Mouse (Mus musculus) forebrain, embryonic 10.5 days (tissue): ENCODE measurements at regions not wholly inside any gene's neighbourhood (a gene's known extent, or its start where the extent isn't known, plus 50 kb on each side); places are given as distances from the start of the nearest gene placed in this dataset.
"Not testable (repeated sequence)": the region's sequence is repeated elsewhere in the genome, so short reads cannot be mapped to it uniquely, and the experiment has no call there.

Experiments used
- DNase-seq: peaks from one replicate; pipeline ENCODE4 v3.0.0-alpha.2; 2017; ENCODE audit warnings: low spot score; ENCODE audit errors: extremely low spot score
- H3K27ac ChIP-seq: fragments of 300-500 bp; sonication (generic); 2 replicates; pipeline ENCODE4 v1.5.1; 2016; ENCODE audit warnings: mild to moderate bottlenecking
- H3K27me3 ChIP-seq: fragments of 300-500 bp; sonication (generic); 2 replicates; pipeline ENCODE4 v1.6.1; 2016; ENCODE audit warnings: mild to moderate bottlenecking; ENCODE audit not compliant: poor library complexity, severe bottlenecking
- H3K36me3 ChIP-seq: fragments of 300-500 bp; sonication (generic); replicated peaks from 2 replicates; pipeline ENCODE4 v1.6.1; 2016; ENCODE audit warnings: mild to moderate bottlenecking, moderate library complexity
- H3K4me1 ChIP-seq: fragments of 300-500 bp; sonication (generic); 2 replicates; pipeline ENCODE4 v1.6.1; 2016
- H3K4me3 ChIP-seq: fragments of 300-500 bp; sonication (generic); 2 replicates; pipeline ENCODE4 v1.5.1; 2016; ENCODE audit warnings: mild to moderate bottlenecking, moderate library complexity
- H3K9me3 ChIP-seq: fragments of 300-500 bp; sonication (generic); 2 replicates; pipeline ENCODE4 v1.6.1; 2016; ENCODE audit warnings: mild to moderate bottlenecking, moderate library complexity
- WGBS: fragments of 180-500 bp; shearing (Covaris S2); methylation state at CpG from one replicate; pipeline ENCODE4 v1.1.7; 2016; 5-methylcytosine and 5-hydroxymethylcytosine counted together

- H3K9me3 ChIP-seq = no peaks in the 10 kb centered on the region
Measured at GRCm38 (mm10) chr15:41283199-41283598, 1149.0 kb downstream of the 9330182O14Rik start.

GRCm38 (mm10) chr15:41286809-41287413 is 1152.7 kb downstream of the 9330182O14Rik start:
- Histone ChIP-seq H3K4me3 (no peak overlapping the region), H3K4me1 (no peaks in the 10 kb centered on the region), H3K27me3 (no peaks in the 10 kb centered on the region), H3K27ac (no peak overlapping the region), H3K36me3 (no peaks in the 10 kb centered on the region), H3K9me3 (no peaks in the 10 kb centered on the region)
- DNase-seq = no peak
- WGBS = 83% methylated on average over 5 of the region's 5 CpGs

More at GRCm38 (mm10) chr15:41283199-41283598, 1149.0 kb downstream of the 9330182O14Rik start:
- no peaks in the 10 kb centered on the region for H3K27me3 ChIP-seq
- H3K4me1 ChIP-seq = no peaks in the 10 kb centered on the region
- 94% methylated on average over 1 of the region's 1 CpGs for WGBS
- no peak overlapping the region for H3K27ac ChIP-seq
- no peaks in the 10 kb centered on the region for H3K36me3 ChIP-seq
- DNase-seq = no peak
- H3K4me3 ChIP-seq = no peak overlapping the region

- no peaks in the 10 kb centered on the region for H3K9me3 ChIP-seq
- no peak overlapping the region for H3K4me3 ChIP-seq
- no peak for DNase-seq
- H3K4me1 ChIP-seq = no peaks in the 10 kb centered on the region
- H3K27me3 ChIP-seq = no peaks in the 10 kb centered on the region
- H3K27ac ChIP-seq = no peak overlapping the region
- WGBS = 84% methylated on average over 4 of the region's 4 CpGs
- no peaks in the 10 kb centered on the region for H3K36me3 ChIP-seq
Measured at GRCm38 (mm10) chr15:41297419-41297818, 1163.3 kb downstream of the 9330182O14Rik start.

GRCm38 (mm10) chr15:41306638-41307037 is 1172.5 kb downstream of the 9330182O14Rik start:
- 89% methylated on average over 1 of the region's 1 CpGs for WGBS
- DNase-seq = no peak
- Histone ChIP-seq H3K4me1 (no peaks in the 10 kb centered on the region), H3K27ac (no peak overlapping the region), H3K4me3 (no peak overlapping the region), H3K36me3 (no peaks in the 10 kb centered on the region), H3K9me3 (no peaks in the 10 kb centered on the region), H3K27me3 (no peaks in the 10 kb centered on the region)

- H3K4me3 ChIP-seq = no peak overlapping the region
- H3K27ac ChIP-seq = no peak overlapping the region
- H3K4me1 ChIP-seq = no peaks in the 10 kb centered on the region
- no peaks in the 10 kb centered on the region for H3K9me3 ChIP-seq
- no peaks in the 10 kb centered on the region for H3K27me3 ChIP-seq
- H3K36me3 ChIP-seq = no peaks in the 10 kb centered on the region
- 83% methylated on average over 5 of the region's 5 CpGs for WGBS
- DNase-seq = no peak
Measured at GRCm38 (mm10) chr15:41311728-41312320, 1177.7 kb downstream of the 9330182O14Rik start.

GRCm38 (mm10) chr15:41314916-41315315 is 1180.8 kb downstream of the 9330182O14Rik start:
- H3K36me3 ChIP-seq = no peaks in the 10 kb centered on the region
- WGBS = 89% methylated on average over 4 of the region's 4 CpGs
- no peak overlapping the region for H3K27ac ChIP-seq
- no peaks in the 10 kb centered on the region for H3K4me1 ChIP-seq
- no peak overlapping the region for H3K4me3 ChIP-seq
- no peaks in the 10 kb centered on the region for H3K27me3 ChIP-seq
- no peak for DNase-seq
- no peaks in the 10 kb centered on the region for H3K9me3 ChIP-seq

GRCm38 (mm10) chr15:41325633-41326252 is 1191.6 kb downstream of the 9330182O14Rik start:
- no peaks in the 10 kb centered on the region for H3K27me3 ChIP-seq
- no peaks in the 10 kb centered on the region for H3K4me1 ChIP-seq
- DNase-seq = peak; percentile 21
- H3K36me3 ChIP-seq = no peaks in the 10 kb centered on the region
- 29% methylated on average over 7 of the region's 7 CpGs for WGBS
- H3K9me3 ChIP-seq = no peaks in the 10 kb centered on the region
- H3K4me3 ChIP-seq = no peak overlapping the region
- no peak overlapping the region for H3K27ac ChIP-seq

GRCm38 (mm10) chr15:41329286-41329685 is 1195.1 kb downstream of the 9330182O14Rik start:
- H3K9me3 ChIP-seq = no peaks in the 10 kb centered on the region
- no peaks in the 10 kb centered on the region for H3K36me3 ChIP-seq
- H3K27me3 ChIP-seq = no peaks in the 10 kb centered on the region
- no peak for DNase-seq
- no peaks in the 10 kb centered on the region for H3K4me1 ChIP-seq
- H3K27ac ChIP-seq = no peak overlapping the region
- 83% methylated on average over 2 of the region's 2 CpGs for WGBS
- H3K4me3 ChIP-seq = no peak overlapping the region

GRCm38 (mm10) chr15:41330085-41330484 is 1195.9 kb downstream of the 9330182O14Rik start:
- no peak overlapping the region for H3K27ac ChIP-seq
- DNase-seq = no peak

GRCm38 (mm10) chr15:41332451-41332850 is 1198.3 kb downstream of the 9330182O14Rik start:
- Histone ChIP-seq H3K4me3 (no peak overlapping the region), H3K27me3 (no peaks in the 10 kb centered on the region), H3K9me3 (no peaks in the 10 kb centered on the region), H3K4me1 (no peaks in the 10 kb centered on the region), H3K27ac (no peak overlapping the region), H3K36me3 (no peaks in the 10 kb centered on the region)
- 86% methylated on average over 1 of the region's 1 CpGs for WGBS
- no peak for DNase-seq

More at GRCm38 (mm10) chr15:41330085-41330484, 1195.9 kb downstream of the 9330182O14Rik start:
- H3K4me3 ChIP-seq = no peak overlapping the region
- no peaks in the 10 kb centered on the region for H3K36me3 ChIP-seq
- H3K4me1 ChIP-seq = no peaks in the 10 kb centered on the region
- WGBS = 54% methylated on average over 2 of the region's 2 CpGs
- H3K27me3 ChIP-seq = no peaks in the 10 kb centered on the region
- no peaks in the 10 kb centered on the region for H3K9me3 ChIP-seq

GRCm38 (mm10) chr15:41333165-41333564 is 1199.0 kb downstream of the 9330182O14Rik start:
- H3K36me3 ChIP-seq = no peaks in the 10 kb centered on the region
- DNase-seq = no peak
- no peak overlapping the region for H3K4me3 ChIP-seq
- no peak overlapping the region for H3K27ac ChIP-seq
- H3K9me3 ChIP-seq = no peaks in the 10 kb centered on the region
- 85% methylated on average over 3 of the region's 3 CpGs for WGBS
- H3K27me3 ChIP-seq = no peaks in the 10 kb centered on the region
- H3K4me1 ChIP-seq = no peaks in the 10 kb centered on the region

GRCm38 (mm10) chr15:41340621-41341020 is 1206.5 kb downstream of the 9330182O14Rik start:
- not testable (repeated sequence) for H3K27me3 ChIP-seq, DNase-seq, H3K4me3 ChIP-seq, H3K4me1 ChIP-seq, H3K27ac ChIP-seq, H3K36me3 ChIP-seq
- H3K9me3 ChIP-seq = peaks cover 13% of the 10 kb centered on the region; the same call in 1 of the 2 replicates
- WGBS = 93% methylated on average over 2 of the region's 2 CpGs

- Histone ChIP-seq H3K36me3 (no peaks in the 10 kb centered on the region), H3K27me3 (no peaks in the 10 kb centered on the region), H3K4me1 (no peaks in the 10 kb centered on the region), H3K4me3 (no peak overlapping the region), H3K27ac (no peak overlapping the region), H3K9me3 (peaks cover 7% of the 10 kb centered on the region; the same call in 1 of the 2 replicates)
- 95% methylated on average over 2 of the region's 2 CpGs for WGBS
- DNase-seq = no peak
Measured at GRCm38 (mm10) chr15:41345554-41345953, 1211.4 kb downstream of the 9330182O14Rik start.
